Mouse (Mus musculus): ENCODE measurements around the gene Ccdc9. TPM values are rescaled to one million over a fixed set of nuclear protein-coding genes. Genes with fewer than 3 reads are reported as not detected.
A peak's percentile ranks its signal among the peaks of the same experiment; 100 is the strongest.

The Ccdc9 gene
- total and polyA plus RNA-seq, 3 experiments = 32.0 to 81.0 (median 47.6) TPM

- TF ChIP-seq ZNF384 (IDR thresholded peaks at IDR 0.05; ENCODE audit: low read depth, low read length) = peak; percentile 92
- peak; percentile 60; the same call in 1 of the 2 replicates for TF ChIP-seq SIN3A (IDR thresholded peaks at IDR 0.05; ENCODE audit: low read length)
- TF ChIP-seq MXI1 (IDR thresholded peaks at IDR 0.05; ENCODE audit: low read depth, low read length) = 0 out of 2 replicates have a peak, but pooled peaks have one; percentile 14
- TF ChIP-seq CHD2 (IDR thresholded peaks at IDR 0.05; ENCODE audit: low read length) = peak; percentile 55; the same call in 1 of the 2 replicates
- no peak for TF ChIP-seq JUND (conservative IDR thresholded peaks at IDR 0.05; ENCODE audit: low read depth, low read length)
- TF ChIP-seq RCOR1 (conservative IDR thresholded peaks at IDR 0.05; ENCODE audit: low read depth, low read length) = no peak
- Histone ChIP-seq H3K27ac (ENCODE audit: insufficient read depth, low read depth) (peak overlapping the region; percentile 40), H3K36me3 (replicated peaks in 1 of 2; ENCODE audit: control insufficient read depth in 1 of 2, insufficient read depth in 1 of 2, low read length in 1 of 2) (peaks cover 37 to 52% of the 10 kb centered on the region in 2 experiments), H3K4me1 (ENCODE audit: control insufficient read depth in 1 of 2, insufficient read depth in 2 of 2) (peaks cover 5 to 16% of the 10 kb centered on the region in 2 experiments), H3K27me3 (replicated peaks) (no peaks in the 10 kb centered on the region), H3K79me2 (replicated peaks; ENCODE audit: control insufficient read depth, extremely low read depth, insufficient read depth, poor library complexity, severe bottlenecking) (peaks cover 31% of the 10 kb centered on the region), H3K4me3 (replicated peaks in 1 of 3; ENCODE audit: low read depth in 2 of 3, low read length in 2 of 3, poor library complexity in 1 of 3) (no peak overlapping the region), H3K9me3 (replicated peaks; ENCODE audit: low read length) (no peaks in the 10 kb centered on the region), H3K9ac (ENCODE audit: insufficient read depth, low read depth) (no peak overlapping the region), H3K4me2 (ENCODE audit: insufficient read depth, low read depth, poor library complexity, severe bottlenecking) (no peak overlapping the region; the same call in 1 of the 2 replicates)
- dilution Hi-C loops (cut with MboI; ENCODE audit: extremely low pct_ligation_motif_present, extremely low pct_unique_long_range_greater_than_20kb, low sequenced_read_pairs) = no loop called here
- in situ Hi-C loops (cut with MboI; ENCODE audit: low pct_ligation_motif_present, low pct_unique_long_range_greater_than_20kb, low sequenced_read_pairs) = no loop called here
- peak; percentile 21 for DNase-seq (ENCODE audit: extremely low read depth)
Observed at GRCm38 (mm10) chr7:16315222-16315759, 28.7 kb upstream of the Ccdc9 start.

- dilution Hi-C loops (cut with MboI; ENCODE audit: extremely low pct_ligation_motif_present, extremely low pct_unique_long_range_greater_than_20kb, low sequenced_read_pairs) = no loop called here
Observed at GRCm38 (mm10) chr7:16314221-16314775, 27.7 kb upstream of the Ccdc9 start.

GRCm38 (mm10) chr7:16313481-16314220 lies 27.1 kb upstream of the Ccdc9 start:
- Histone ChIP-seq H3K36me3 (replicated peaks in 1 of 2; ENCODE audit: control insufficient read depth in 1 of 2, insufficient read depth in 1 of 2, low read length in 1 of 2) (peaks cover 35 to 46% of the 10 kb centered on the region in 2 experiments), H3K4me1 (ENCODE audit: control insufficient read depth in 1 of 2, insufficient read depth in 2 of 2) (peaks cover 5 to 22% of the 10 kb centered on the region in 2 experiments), H3K79me2 (replicated peaks; ENCODE audit: control insufficient read depth, extremely low read depth, insufficient read depth, poor library complexity, severe bottlenecking) (peaks cover 38% of the 10 kb centered on the region), H3K27me3 (replicated peaks) (no peaks in the 10 kb centered on the region), H3K9me3 (replicated peaks; ENCODE audit: low read length) (no peaks in the 10 kb centered on the region), H3K4me2 (ENCODE audit: insufficient read depth, low read depth, poor library complexity, severe bottlenecking) (peak overlapping the region; percentile 78), H3K27ac (ENCODE audit: insufficient read depth, low read depth) (peak overlapping the region; percentile 96), H3K4me3 (replicated peaks in 1 of 3; ENCODE audit: low read depth in 2 of 3, low read length in 2 of 3, poor library complexity in 1 of 3) (peak overlapping the region; percentile 98 to 100 (median 99)), H3K9ac (ENCODE audit: insufficient read depth, low read depth) (peak overlapping the region; percentile 100)
- in situ Hi-C loops (cut with MboI; ENCODE audit: low pct_ligation_motif_present, low pct_unique_long_range_greater_than_20kb, low sequenced_read_pairs) (no loop called here), dilution Hi-C loops (cut with MboI; ENCODE audit: extremely low pct_ligation_motif_present, extremely low pct_unique_long_range_greater_than_20kb, low sequenced_read_pairs) (no loop called here)
- peak; percentile 70 for DNase-seq (ENCODE audit: extremely low read depth)
- TF ChIP-seq EP300 (IDR thresholded peaks at IDR 0.05; ENCODE audit: low read length) = no peak; the same call in 1 of the 2 replicates
- TF ChIP-seq MYC (IDR thresholded peaks at IDR 0.05; ENCODE audit: low read depth, low read length) = no peak
- TF ChIP-seq PAX5 (IDR thresholded peaks at IDR 0.05; ENCODE audit: low read length) = no peak
- TF ChIP-seq IRF4 (IDR thresholded peaks at IDR 0.05; ENCODE audit: low read depth, low read length) = peak; percentile 72
- no peak for TF ChIP-seq ZC3H11A (IDR thresholded peaks at IDR 0.05; ENCODE audit: low read depth, low read length)
- TF ChIP-seq CTCF (conservative IDR thresholded peaks at IDR 0.05 in 1 of 2, IDR thresholded peaks at IDR 0.05 in 1 of 2; ENCODE audit: low read depth in 2 of 2, low read length in 2 of 2) = peak in 1 of 2 experiments; percentile 63; a peak in 2 of 4 replicates
- peak; percentile 56 for TF ChIP-seq SMC3 (IDR thresholded peaks at IDR 0.05; ENCODE audit: low read depth, low read length)
- no peak for TF ChIP-seq UBTF (IDR thresholded peaks at IDR 0.05; ENCODE audit: low read depth, low read length)
- TF ChIP-seq NELFE (IDR thresholded peaks at IDR 0.05; ENCODE audit: low read depth, low read length) = peak; percentile 96
- peak; percentile 95 for TF ChIP-seq POLR2A (IDR thresholded peaks at IDR 0.05; ENCODE audit: low read depth, low read length)
- 0 out of 2 replicates have a peak, but pooled peaks have one; percentile 66 for TF ChIP-seq POLR2AphosphoS2 (IDR thresholded peaks at IDR 0.05; ENCODE audit: low read depth, low read length)
- no peak for TF ChIP-seq USF2 (conservative IDR thresholded peaks at IDR 0.05; ENCODE audit: low read depth, low read length)
- TF ChIP-seq MAZ (IDR thresholded peaks at IDR 0.05; ENCODE audit: low read depth, low read length) = peak; percentile 76
- no peak for TF ChIP-seq ZKSCAN1 (IDR thresholded peaks at IDR 0.05; ENCODE audit: borderline replicate concordance, low read depth, low read length)
- peak; percentile 27; the same call in 1 of the 2 replicates for TF ChIP-seq NRF1 (IDR thresholded peaks at IDR 0.05; ENCODE audit: low read depth, low read length)
- no peak for TF ChIP-seq JUN (IDR thresholded peaks at IDR 0.05; ENCODE audit: insufficient read depth, low read depth, low read length)

More at GRCm38 (mm10) chr7:16314221-16314775, 27.7 kb upstream of the Ccdc9 start:
- Histone ChIP-seq H3K36me3 (replicated peaks in 1 of 2; ENCODE audit: control insufficient read depth in 1 of 2, insufficient read depth in 1 of 2, low read length in 1 of 2) (peaks cover 37 to 47% of the 10 kb centered on the region in 2 experiments), H3K27ac (ENCODE audit: insufficient read depth, low read depth) (peak overlapping the region; percentile 57), H3K27me3 (replicated peaks) (no peaks in the 10 kb centered on the region), H3K4me2 (ENCODE audit: insufficient read depth, low read depth, poor library complexity, severe bottlenecking) (peak overlapping the region; percentile 60), H3K79me2 (replicated peaks; ENCODE audit: control insufficient read depth, extremely low read depth, insufficient read depth, poor library complexity, severe bottlenecking) (peaks cover 38% of the 10 kb centered on the region), H3K4me1 (ENCODE audit: control insufficient read depth in 1 of 2, insufficient read depth in 2 of 2) (peaks cover 5 to 16% of the 10 kb centered on the region in 2 experiments), H3K4me3 (replicated peaks in 1 of 3; ENCODE audit: low read depth in 2 of 3, low read length in 2 of 3, poor library complexity in 1 of 3) (peak overlapping the region; percentile 20 to 99 (median 47)), H3K9me3 (replicated peaks; ENCODE audit: low read length) (no peaks in the 10 kb centered on the region), H3K9ac (ENCODE audit: insufficient read depth, low read depth) (peak overlapping the region; percentile 52)
- in situ Hi-C loops (cut with MboI; ENCODE audit: low pct_ligation_motif_present, low pct_unique_long_range_greater_than_20kb, low sequenced_read_pairs) = no loop called here
- DNase-seq (ENCODE audit: extremely low read depth) = no peak
- TF ChIP-seq SIN3A (IDR thresholded peaks at IDR 0.05; ENCODE audit: low read length) (0 out of 2 replicates have a peak, but pooled peaks have one; percentile 2), ELF1 (IDR thresholded peaks at IDR 0.05; ENCODE audit: low read depth, low read length) (no peak), RCOR1 (conservative IDR thresholded peaks at IDR 0.05; ENCODE audit: low read depth, low read length) (no peak), MXI1 (IDR thresholded peaks at IDR 0.05; ENCODE audit: low read depth, low read length) (0 out of 2 replicates have a peak, but pooled peaks have one; percentile 0), NELFE (IDR thresholded peaks at IDR 0.05; ENCODE audit: low read depth, low read length) (no peak)
